Mouse (Mus musculus) MEL (cell line): Measurements from ENCODE around the gene Gm10837. TPM values are rescaled to one million over a fixed set of nuclear protein-coding genes. Genes with fewer than 3 reads are reported as not detected.

ENCODE experiments used
- DNase-seq: peaks from one replicate; pipeline ENCODE4 v3.0.0; 2011; ENCODE audit warnings: low read depth, low spot score
- H3K27ac ChIP-seq: 2 replicates; pipeline ENCODE4 v1.5.1; 2012; ENCODE audit warnings: low read depth, mild to moderate bottlenecking, control low read depth, low read length, moderate library complexity; ENCODE audit not compliant: control insufficient read depth
- H3K27me3 ChIP-seq, 2 experiments: fragments of 150-350 bp in 1 of 2; sonication (generic) in 1 of 2; 2 replicates each; pipeline ENCODE4 v1.6.1; 2012; ENCODE audit warnings: low read length in 2 of 2, mild to moderate bottlenecking in 2 of 2, improper control_type of control experiment in 1 of 2, moderate library complexity in 1 of 2; ENCODE audit not compliant: insufficient read depth in 2 of 2, control insufficient read depth in 1 of 2
- H3K36me3 ChIP-seq, 2 experiments: 2 replicates each; pipeline ENCODE4 v1.6.1; 2012 to 2014; ENCODE audit warnings: low read length in 2 of 2, improper control_type of control experiment in 1 of 2, inconsistent platforms in 1 of 2, mild to moderate bottlenecking in 1 of 2; ENCODE audit not compliant: insufficient read depth in 2 of 2, control insufficient read depth in 1 of 2
- H3K4me1 ChIP-seq, 2 experiments: fragments of 150-350 bp in 1 of 2; sonication (generic) in 1 of 2; 2 replicates each; pipeline ENCODE4 v1.6.1; 2012; ENCODE audit warnings: low read length in 2 of 2, improper control_type of control experiment in 1 of 2, mild to moderate bottlenecking in 1 of 2; ENCODE audit not compliant: insufficient read depth in 2 of 2, control insufficient read depth in 1 of 2
- H3K4me3 ChIP-seq, 2 experiments: fragments of 150-350 bp in 1 of 2; sonication (generic) in 1 of 2; 2 replicates each; pipeline ENCODE4 v1.5.1; 2012; ENCODE audit warnings: low read depth in 2 of 2, low read length in 2 of 2, mild to moderate bottlenecking in 2 of 2, moderate library complexity in 2 of 2, control low read depth in 1 of 2, improper control_type of control experiment in 1 of 2; ENCODE audit not compliant: control insufficient read depth in 1 of 2, insufficient read depth in 1 of 2
- H3K79me2 ChIP-seq: 2 replicates; pipeline ENCODE4 v1.6.1; 2012; ENCODE audit warnings: mild to moderate bottlenecking, low read length, moderate library complexity; ENCODE audit not compliant: control insufficient read depth, poor library complexity, insufficient read depth
- H3K9ac ChIP-seq: 2 replicates; pipeline ENCODE4 v1.6.1; 2012; ENCODE audit warnings: low read depth, mild to moderate bottlenecking, control low read depth, low read length, moderate library complexity; ENCODE audit not compliant: control insufficient read depth, poor library complexity, severe bottlenecking
- H3K9me3 ChIP-seq: fragments of 150-350 bp; sonication (generic); replicated peaks from 2 replicates; pipeline ENCODE4 v1.6.1; 2012; ENCODE audit warnings: mild to moderate bottlenecking, low read length, improper control_type of control experiment, moderate library complexity; ENCODE audit not compliant: insufficient read depth
- CHD1 ChIP-seq: IDR thresholded peaks from 2 replicates; pipeline ENCODE4 v1.6.1; 2012; ENCODE audit warnings: low read depth, mild to moderate bottlenecking, inconsistent platforms, low read length, improper control_type of control experiment
- ETS1 ChIP-seq: IDR thresholded peaks from 2 replicates; pipeline ENCODE4 v1.6.1; 2012; ENCODE audit warnings: low read depth, mild to moderate bottlenecking, inconsistent platforms, low read length, improper control_type of control experiment, moderate library complexity
- GATA1 ChIP-seq: IDR thresholded peaks from 2 replicates; pipeline ENCODE4 v1.6.1; 2011; ENCODE audit warnings: low read depth, low read length, improper control_type of control experiment
- KAT2A ChIP-seq: conservative IDR thresholded peaks from 2 replicates; pipeline ENCODE4 v1.6.1; 2012; ENCODE audit warnings: low read depth, low read length, improper control_type of control experiment, inconsistent platforms
- MAFK ChIP-seq: IDR thresholded peaks from 2 replicates; pipeline ENCODE4 v1.6.1; 2011; ENCODE audit warnings: low read depth, mild to moderate bottlenecking, low read length, improper control_type of control experiment, borderline replicate concordance
- MYB ChIP-seq: IDR thresholded peaks from 2 replicates; pipeline ENCODE4 v1.6.1; 2011; ENCODE audit warnings: mild to moderate bottlenecking, low read depth, low read length, improper control_type of control experiment
- MYC ChIP-seq: IDR thresholded peaks from 2 replicates; pipeline ENCODE4 v1.6.1; 2011; ENCODE audit warnings: low read depth, mild to moderate bottlenecking, low read length, improper control_type of control experiment, moderate library complexity
- NELFE ChIP-seq: IDR thresholded peaks from 2 replicates; pipeline ENCODE4 v1.6.1; 2011; ENCODE audit warnings: low read depth, low read length, improper control_type of control experiment
- POLR2A ChIP-seq, 2 experiments: IDR thresholded peaks; 2 replicates each; pipeline ENCODE4 v1.6.1; 2011 to 2012; ENCODE audit warnings: low read length in 2 of 2, mild to moderate bottlenecking in 2 of 2, control low read depth in 1 of 2, improper control_type of control experiment in 1 of 2, low read depth in 1 of 2, moderate library complexity in 1 of 2; ENCODE audit not compliant: control insufficient read depth in 1 of 2, insufficient read depth in 1 of 2, poor library complexity in 1 of 2
- POLR2AphosphoS5 ChIP-seq: IDR thresholded peaks from 2 replicates; pipeline ENCODE4 v1.6.1; 2012; ENCODE audit warnings: low read depth, borderline replicate concordance, mild to moderate bottlenecking, inconsistent platforms, low read length, moderate library complexity, mixed read lengths
- SIN3A ChIP-seq: IDR thresholded peaks from 2 replicates; pipeline ENCODE4 v1.6.1; 2012; ENCODE audit warnings: low read length, improper control_type of control experiment, inconsistent platforms
- TAL1 ChIP-seq: IDR thresholded peaks from 2 replicates; pipeline ENCODE4 v1.6.1; 2012; ENCODE audit warnings: mild to moderate bottlenecking, inconsistent platforms, low read length, moderate library complexity, mixed read lengths
- TBP ChIP-seq: IDR thresholded peaks from 2 replicates; pipeline ENCODE4 v1.8.0; 2011; ENCODE audit warnings: low read depth, low read length, improper control_type of control experiment
- USF1 ChIP-seq: IDR thresholded peaks from 2 replicates; pipeline ENCODE4 v1.6.1; 2014; ENCODE audit warnings: low read depth, mild to moderate bottlenecking, inconsistent platforms, low read length, improper control_type of control experiment, moderate library complexity
- ZKSCAN1 ChIP-seq: IDR thresholded peaks from 2 replicates; pipeline ENCODE4 v1.6.1; 2012; ENCODE audit warnings: low read depth, mild to moderate bottlenecking, inconsistent platforms, low read length, improper control_type of control experiment, moderate library complexity
- polyA plus RNA-seq, 2 experiments: library from polyadenylated mRNA; stranded (reverse) in 1 of 2; unstranded in 1 of 2; fragments of >175 nt in 1 of 2; fragments of >200 nt in 1 of 2; gene quantifications; 2 replicates each; pipeline versions ENCODE4 v1.2.1 to v1.2.4; 2012; ENCODE audit warnings: low replicate concordance in 2 of 2, low read depth in 1 of 2; ENCODE audit not compliant: insufficient read length in 2 of 2, insufficient read depth in 1 of 2, missing spikeins in 1 of 2
- total RNA-seq: library from RNA; depleted of rRNA; stranded (reverse); fragments of 300-350 nt; gene quantifications from 2 replicates; pipeline ENCODE4 v1.2.3, GENCODE M21; 2012

Gm10837 gene
- total and polyA plus RNA-seq, 3 experiments, result not detected

GRCm38 (mm10) chr14:122511519-122511918 is 21.1 kb downstream of the Gm10837 start:
- no peak for TF ChIP-seq CHD1
- TF ChIP-seq ZKSCAN1, result no peak
- no peak for TF ChIP-seq KAT2A
- no peak for TF ChIP-seq NELFE
- Histone ChIP-seq H3K4me1 (no peaks in the 10 kb centered on the region), H3K9me3 (no peaks in the 10 kb centered on the region), H3K36me3 (no peaks in the 10 kb centered on the region), H3K27me3 (no peaks in the 10 kb centered on the region), H3K27ac (no peak overlapping the region), H3K4me3 (no peak overlapping the region), H3K79me2 (no peaks in the 10 kb centered on the region), H3K9ac (no peak overlapping the region)
- DNase-seq, result no peak

- no peak overlapping the region for H3K27ac ChIP-seq
- no peaks in the 10 kb centered on the region for H3K4me1 ChIP-seq
- no peak overlapping the region for H3K4me3 ChIP-seq
- no peak overlapping the region for H3K9ac ChIP-seq
- H3K27me3 ChIP-seq, result no peaks in the 10 kb centered on the region
- TF ChIP-seq POLR2AphosphoS5, result no peak
- no peak for TF ChIP-seq NELFE
- TF ChIP-seq MAFK, result no peak
- TF ChIP-seq SIN3A, result no peak
- TF ChIP-seq ZKSCAN1, result no peak
- no peak for TF ChIP-seq USF1
- no peak for TF ChIP-seq TAL1
- no peak for TF ChIP-seq MYB
- TF ChIP-seq ETS1, result no peak
- no peaks in the 10 kb centered on the region for H3K9me3 ChIP-seq
- no peak for DNase-seq
- no peaks in the 10 kb centered on the region for H3K36me3 ChIP-seq
- no peaks in the 10 kb centered on the region for H3K79me2 ChIP-seq
Measured at GRCm38 (mm10) chr14:122513511-122514036, 23.2 kb downstream of the Gm10837 start.

GRCm38 (mm10) chr14:122528475-122528874 is 38.1 kb downstream of the Gm10837 start:
- no peaks in the 10 kb centered on the region for H3K4me1 ChIP-seq
- no peaks in the 10 kb centered on the region for H3K27me3 ChIP-seq
- H3K27ac ChIP-seq, result no peak overlapping the region
- DNase-seq, result peak; percentile 55
- no peak overlapping the region for H3K9ac ChIP-seq
- no peak overlapping the region for H3K4me3 ChIP-seq
- no peak for TF ChIP-seq MYC
- TF ChIP-seq TBP, result peak; percentile 57; the same call in 1 of the 2 replicates
- TF ChIP-seq MAFK, result peak; percentile 38; the same call in 1 of the 2 replicates
- no peak for TF ChIP-seq POLR2A (IDR thresholded peaks at IDR 0.05; ENCODE audit: control insufficient read depth in 1 of 2, insufficient read depth in 1 of 2, low read depth in 1 of 2, low read length in 2 of 2, poor library complexity in 1 of 2)
- no peak for TF ChIP-seq GATA1
- H3K79me2 ChIP-seq, result no peaks in the 10 kb centered on the region
- peaks cover 0 to 2% of the 10 kb centered on the region in 2 experiments; a peak in 1 of 4 replicates for H3K36me3 ChIP-seq
- H3K9me3 ChIP-seq, result no peaks in the 10 kb centered on the region
